16 mouse cellular contexts compared by ENCODE assay signal in genomic region chr14:22818202-22818530, GRCm38 (mm10).
"Had no signal": no experiment of that assay in that cellular context is flagged by ENCODE, and none has a peak within 500 bp of the region (broad histone marks: within the 10 kb centered on the region; RNA-seq: fewer than 3 reads in every experiment).

No protein-coding gene starts in this region.

- H3K9me3 ChIP-seq: limb, embryonic 13.5 days; liver, embryonic 13.5 days; megakaryocyte, embryonic 14.5 days; midbrain, embryonic 10.5 days; neural tube, embryonic 12.5 days; neural tube, embryonic 15.5 days had no signal

- H3K4me3 ChIP-seq: limb, embryonic 13.5 days; liver, embryonic 13.5 days; megakaryocyte, embryonic 14.5 days; midbrain, embryonic 10.5 days; neural tube, embryonic 12.5 days; neural tube, embryonic 15.5 days had no signal

- H3K27me3 ChIP-seq: limb, embryonic 13.5 days; liver, embryonic 13.5 days; megakaryocyte, embryonic 14.5 days; neural tube, embryonic 12.5 days; neural tube, embryonic 15.5 days had no signal

- H3K27ac ChIP-seq: limb, embryonic 13.5 days; liver, embryonic 13.5 days; midbrain, embryonic 10.5 days; neural tube, embryonic 12.5 days; neural tube, embryonic 15.5 days; stomach, postnatal 0 days had no signal

- H3K4me1 ChIP-seq: megakaryocyte, embryonic 14.5 days had no signal

- H3K36me3 ChIP-seq: limb, embryonic 13.5 days; liver, embryonic 13.5 days; midbrain, embryonic 10.5 days; neural tube, embryonic 12.5 days; neural tube, embryonic 15.5 days had no signal

- DNase-seq: kidney, adult 11 months; kidney, adult 9 months; left cerebral cortex, postnatal 4 days; liver, embryonic 13.5 days; lung, adult 2 months; midbrain, embryonic 14.5 days; right cerebral cortex, adult 18-20 months; right cerebral cortex, postnatal 14 days; thymus, adult 2 months; thymus, postnatal 25 days had no signal

- H3K4me2 ChIP-seq: limb, embryonic 13.5 days; liver, embryonic 13.5 days; neural tube, embryonic 12.5 days; neural tube, embryonic 15.5 days had no signal

- H3K9ac ChIP-seq: limb, embryonic 13.5 days; liver, embryonic 13.5 days; neural tube, embryonic 12.5 days; neural tube, embryonic 15.5 days had no signal
